Mouse (Mus musculus) telencephalon, adult 2 months (tissue): ENCODE data around the gene Syngap1.

Source experiments
- DNase-seq: peaks from one replicate; pipeline ENCODE4 v3.0.0-alpha.2; 2011; ENCODE audit warnings: low read depth, low spot score

Syngap1 gene

DNA sequence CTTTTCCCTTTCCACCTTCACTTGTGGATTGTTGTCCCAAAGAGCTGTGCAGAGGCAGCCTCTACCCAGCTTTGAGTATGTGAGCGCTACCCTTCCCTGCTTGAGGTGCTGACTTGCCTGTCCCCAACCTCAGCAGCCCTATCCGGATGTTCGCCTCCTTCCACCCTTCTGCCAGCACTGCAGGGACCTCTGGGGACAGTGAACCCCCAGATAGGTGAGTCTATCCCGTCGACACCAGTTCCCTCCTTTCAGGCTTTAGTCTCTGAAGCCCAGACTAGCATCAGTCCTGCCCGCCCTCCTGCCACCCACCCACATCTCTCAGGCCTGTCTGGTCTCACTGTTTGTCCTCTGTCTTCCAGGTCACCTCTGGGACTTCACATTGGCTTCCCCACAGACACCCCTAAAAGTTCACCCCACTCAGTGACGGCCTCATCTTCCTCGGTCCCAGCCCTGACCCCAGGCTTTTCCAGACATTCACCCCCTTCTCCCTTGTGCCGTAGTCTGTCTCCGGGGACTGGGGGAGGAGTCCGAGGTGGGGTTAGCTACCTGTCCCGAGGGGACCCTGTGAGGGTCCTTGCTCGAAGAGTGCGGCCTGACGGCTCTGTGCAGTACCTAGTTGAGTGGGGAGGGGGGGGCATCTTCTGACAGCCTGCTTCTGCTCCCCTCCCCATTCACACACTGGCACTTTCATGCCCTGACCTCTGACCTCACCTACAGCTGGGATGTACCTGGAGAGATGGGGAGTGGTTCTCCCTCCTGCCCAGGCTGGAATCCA is 3.9 kb upstream of the Syngap1 start:
- no peak for DNase-seq

DNA sequence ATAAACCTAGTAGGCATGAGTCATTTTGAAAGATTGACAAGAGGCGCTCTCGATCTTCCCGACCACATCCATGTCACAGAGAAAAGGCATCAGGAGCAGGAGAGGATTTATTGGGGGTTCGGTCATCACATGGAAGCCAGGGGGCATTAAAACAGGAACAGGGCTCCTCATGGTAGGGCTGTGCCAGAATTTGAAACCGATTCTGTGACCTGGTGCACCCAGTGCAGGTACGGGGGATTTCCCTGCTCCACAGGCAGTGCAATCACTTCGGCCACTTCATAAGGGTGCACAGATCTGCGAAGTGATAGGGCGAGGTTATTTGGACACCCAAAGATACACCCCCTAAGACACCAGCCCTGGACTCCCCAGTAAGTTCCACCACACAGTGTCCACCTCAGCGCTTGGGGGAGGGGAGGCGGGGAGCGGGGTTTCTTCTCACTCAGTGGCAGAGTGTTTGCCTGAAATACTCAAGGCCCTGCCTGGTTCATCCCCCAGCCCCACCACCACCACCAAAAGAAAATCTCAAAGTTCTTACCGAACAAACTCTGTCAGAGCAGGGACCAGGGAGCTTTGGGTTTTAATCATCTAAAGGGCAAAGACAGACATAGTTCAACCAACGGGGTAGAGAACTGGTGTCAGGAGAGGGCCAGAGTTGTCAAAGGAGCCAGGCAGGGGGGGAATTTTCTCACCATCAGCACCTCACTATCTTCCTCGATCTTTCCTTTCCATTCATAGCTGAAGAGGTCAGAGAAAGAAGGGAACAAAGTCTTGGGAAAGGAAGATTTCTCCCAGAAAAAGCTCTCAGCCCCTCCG is 3.0 kb upstream of the Syngap1 start:
- no peak for DNase-seq

DNA sequence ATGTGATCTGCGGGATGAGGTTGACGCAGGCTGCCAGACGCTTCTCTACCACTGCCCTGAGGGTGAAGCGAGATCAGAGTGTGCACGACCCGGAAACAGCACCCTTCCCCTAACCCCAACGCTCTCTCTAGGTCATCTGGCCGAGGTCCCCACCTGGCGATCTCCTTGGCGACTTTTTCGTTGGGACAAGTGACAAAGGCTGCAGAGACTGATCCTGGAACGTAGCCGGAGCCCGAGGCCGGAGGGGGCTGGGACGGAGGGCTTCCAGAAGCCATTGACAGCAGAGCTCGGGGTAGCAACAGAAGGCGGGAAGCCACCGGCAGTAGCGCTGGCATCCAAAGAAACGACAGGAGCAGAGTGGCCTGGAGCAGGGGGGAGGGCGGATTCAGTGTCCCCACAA is 2.3 kb upstream of the Syngap1 start:
- DNase-seq: no peak

DNA sequence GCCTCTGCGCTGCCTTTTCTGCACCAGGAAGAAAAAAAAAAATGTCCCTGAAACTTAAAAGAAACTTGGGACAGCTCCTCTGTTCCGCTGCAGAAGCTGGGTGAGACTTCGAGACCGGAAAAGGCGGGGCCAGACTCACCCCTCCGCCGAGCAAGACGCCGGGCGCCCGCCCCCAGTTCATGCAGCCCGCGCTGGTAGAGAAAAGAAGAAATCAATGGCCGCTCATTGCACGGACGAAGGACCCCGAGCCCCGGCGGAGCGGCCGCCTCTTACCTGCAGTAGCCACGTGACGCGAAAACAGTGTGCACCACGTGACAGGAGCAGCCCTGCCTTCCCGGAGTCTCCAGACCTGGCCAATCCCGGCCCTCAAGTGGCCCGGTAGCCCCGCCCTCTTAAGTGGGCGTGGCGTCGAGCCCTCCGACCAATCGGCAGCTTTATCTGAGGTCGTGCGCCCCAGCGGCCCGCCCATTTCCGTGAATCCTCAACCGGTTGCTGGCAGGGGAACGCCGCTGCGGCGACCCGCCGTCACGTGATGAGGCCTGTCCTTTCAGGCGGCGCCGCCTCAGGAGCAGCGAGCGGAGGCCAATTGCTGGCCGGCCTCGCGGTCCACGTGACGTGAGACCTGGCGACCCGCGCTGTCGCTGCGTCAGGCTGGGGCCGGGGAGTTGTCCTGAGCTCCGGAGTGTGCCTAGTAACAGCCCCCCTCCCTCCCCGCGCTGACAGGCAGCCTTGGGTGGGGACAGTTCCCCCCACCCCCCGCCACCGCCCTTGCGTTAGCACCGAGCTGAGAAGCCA is 1.7 kb upstream of the Syngap1 start, which contains the start of gene Cuta:
Gene Cuta, minus strand, starts transcription at position 392 of the 795 bp plus-strand sequence.
- DNase-seq: peak; percentile 99

DNA sequence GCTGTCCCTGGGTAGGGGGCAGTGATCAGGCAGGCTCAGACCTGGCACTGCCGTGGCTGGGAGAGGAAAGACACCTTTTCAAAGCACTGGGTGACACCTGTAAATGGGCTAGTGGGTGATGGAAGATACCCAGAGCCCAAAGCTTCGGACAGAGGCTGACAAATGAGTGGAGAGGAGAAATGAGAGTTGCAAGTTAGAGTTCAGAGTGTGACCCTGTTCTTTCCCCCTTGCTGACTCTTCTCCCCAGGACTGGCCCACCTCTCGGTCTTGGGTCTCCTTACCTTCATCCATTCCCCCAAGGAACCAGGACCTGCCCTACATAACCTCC is 1.1 kb upstream of the Syngap1 start:
- no peak for DNase-seq

DNA sequence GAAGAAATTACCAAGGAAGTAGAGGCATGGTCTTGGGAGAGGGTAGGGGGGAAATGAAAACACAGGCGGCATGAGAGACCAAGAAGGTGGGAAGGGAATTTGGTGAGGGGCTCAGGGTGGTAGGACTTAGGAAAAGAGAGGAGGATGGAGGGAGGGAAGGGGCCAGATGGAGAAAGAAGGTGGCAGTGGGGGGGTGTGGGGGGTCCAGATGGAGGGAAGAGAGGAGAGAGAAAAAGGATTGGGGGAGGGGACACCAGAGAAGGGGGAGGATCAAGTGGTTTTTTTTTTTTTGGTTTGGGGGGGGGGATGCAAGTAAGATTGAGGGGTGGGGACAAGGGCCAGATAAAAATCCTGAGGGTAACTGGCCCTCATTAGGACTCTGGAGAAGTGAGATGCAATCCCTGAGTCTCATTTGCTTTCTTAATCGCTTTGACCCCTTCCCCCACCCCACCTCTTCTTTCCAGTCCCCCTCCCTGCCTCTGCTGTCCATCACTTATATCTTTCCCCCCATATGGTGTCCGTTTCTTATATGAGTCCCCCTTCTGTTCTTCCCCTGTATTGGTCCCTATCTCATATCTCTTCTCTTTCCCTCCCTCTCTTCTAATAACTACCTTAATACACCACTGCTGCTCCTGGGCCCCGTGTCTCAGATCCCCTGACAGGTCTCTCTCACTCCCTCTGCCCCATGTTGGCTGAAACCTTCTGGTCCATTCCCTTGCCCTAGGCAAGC is 953 bp downstream of the Syngap1 start:
- no peak for DNase-seq

DNA sequence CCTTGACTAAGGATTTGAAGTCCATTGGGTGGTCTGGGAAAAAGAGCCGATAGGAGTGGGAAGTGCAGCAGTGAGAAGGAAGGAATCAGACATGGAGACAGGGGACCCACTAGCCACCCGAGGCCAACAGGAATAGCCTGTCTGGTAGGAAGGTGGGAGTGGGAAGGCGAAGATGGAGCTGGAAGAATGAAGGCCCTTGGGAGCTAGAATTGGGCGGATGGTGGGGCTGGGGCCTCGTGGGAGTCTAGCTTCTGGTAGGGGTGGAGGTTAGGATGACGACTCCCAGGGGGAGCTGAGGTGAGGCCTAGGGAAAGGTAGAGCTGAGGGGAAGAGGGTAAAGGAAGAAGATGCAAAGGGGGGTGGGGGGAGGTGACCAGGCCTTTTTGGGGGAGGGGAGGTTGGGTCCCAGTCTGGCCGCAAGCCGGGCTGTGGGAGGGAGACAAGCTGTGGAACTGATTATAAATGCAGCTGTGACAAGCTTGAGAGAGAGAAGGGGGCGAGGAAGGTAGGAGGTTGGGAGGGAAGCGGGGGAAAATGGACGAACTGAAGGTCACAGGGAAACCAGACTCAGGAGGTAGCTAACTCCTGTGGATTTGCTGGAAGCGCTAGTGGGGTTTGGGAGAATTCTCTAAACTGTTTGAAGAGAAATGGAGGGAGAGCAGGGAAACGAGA is 4.9 kb downstream of the Syngap1 start:
- DNase-seq: no peak

DNA sequence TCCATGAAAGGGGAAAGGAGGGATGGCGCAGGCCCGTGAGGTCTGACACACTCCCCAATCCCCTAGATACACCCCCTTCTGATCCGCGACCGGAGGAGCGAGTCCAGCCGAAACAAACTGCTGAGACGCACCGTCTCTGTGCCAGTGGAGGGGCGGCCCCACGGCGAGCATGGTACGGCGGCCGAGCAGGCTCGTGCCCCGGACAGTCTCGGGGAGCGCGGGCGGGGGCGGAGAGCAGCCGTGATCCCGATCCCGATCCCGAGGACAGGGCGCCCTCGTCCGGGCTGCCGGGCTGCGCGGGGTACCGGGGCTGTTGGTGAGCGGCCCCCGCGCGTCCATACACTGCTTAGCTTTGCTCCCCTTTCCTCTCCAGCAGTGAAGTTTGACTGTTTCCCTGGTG is 5.5 kb downstream of the Syngap1 start:
- no peak for DNase-seq

DNA sequence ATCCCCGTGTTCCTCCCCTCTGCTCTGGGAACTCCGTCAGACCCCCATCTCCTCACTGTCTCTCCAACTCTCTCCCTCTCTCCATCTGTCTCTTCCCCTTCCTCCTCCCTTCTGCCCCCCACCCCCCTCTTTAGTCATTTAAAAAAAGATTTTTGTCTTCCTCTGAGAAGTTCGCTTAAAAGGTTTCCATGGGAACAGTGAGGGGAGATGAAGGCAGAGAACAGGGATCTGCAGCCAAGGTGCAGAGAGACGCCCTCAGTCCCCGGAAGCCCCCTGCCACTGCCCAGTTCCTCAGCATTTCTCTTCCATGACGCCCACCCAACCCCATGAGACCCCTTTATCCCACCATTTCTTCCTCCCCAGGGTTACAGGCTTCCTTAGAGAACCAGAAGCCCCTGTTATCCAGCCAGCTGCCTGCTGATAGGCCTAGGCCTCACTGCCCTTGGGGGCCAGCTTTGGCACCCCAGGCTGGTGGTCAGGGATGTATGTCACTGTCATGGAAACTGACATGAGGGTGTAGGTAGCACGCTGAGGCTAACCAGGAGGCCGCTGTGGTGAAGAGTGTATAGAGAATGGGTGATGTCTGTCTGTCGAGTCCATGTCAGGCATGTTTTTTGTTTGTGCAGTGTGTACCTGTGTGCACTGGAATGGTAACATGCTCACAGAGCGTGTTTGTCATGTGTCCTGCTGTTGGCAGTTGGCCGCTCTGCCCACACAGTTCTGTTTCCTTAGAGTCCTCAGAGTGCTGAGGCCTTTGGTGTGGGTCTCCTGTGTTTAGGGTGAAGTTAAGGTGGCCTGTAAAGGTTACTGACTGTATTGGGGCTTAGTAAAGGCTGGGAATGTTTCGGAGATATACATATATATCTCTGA is 6.4 kb downstream of the Syngap1 start:
- DNase-seq: no peak

DNA sequence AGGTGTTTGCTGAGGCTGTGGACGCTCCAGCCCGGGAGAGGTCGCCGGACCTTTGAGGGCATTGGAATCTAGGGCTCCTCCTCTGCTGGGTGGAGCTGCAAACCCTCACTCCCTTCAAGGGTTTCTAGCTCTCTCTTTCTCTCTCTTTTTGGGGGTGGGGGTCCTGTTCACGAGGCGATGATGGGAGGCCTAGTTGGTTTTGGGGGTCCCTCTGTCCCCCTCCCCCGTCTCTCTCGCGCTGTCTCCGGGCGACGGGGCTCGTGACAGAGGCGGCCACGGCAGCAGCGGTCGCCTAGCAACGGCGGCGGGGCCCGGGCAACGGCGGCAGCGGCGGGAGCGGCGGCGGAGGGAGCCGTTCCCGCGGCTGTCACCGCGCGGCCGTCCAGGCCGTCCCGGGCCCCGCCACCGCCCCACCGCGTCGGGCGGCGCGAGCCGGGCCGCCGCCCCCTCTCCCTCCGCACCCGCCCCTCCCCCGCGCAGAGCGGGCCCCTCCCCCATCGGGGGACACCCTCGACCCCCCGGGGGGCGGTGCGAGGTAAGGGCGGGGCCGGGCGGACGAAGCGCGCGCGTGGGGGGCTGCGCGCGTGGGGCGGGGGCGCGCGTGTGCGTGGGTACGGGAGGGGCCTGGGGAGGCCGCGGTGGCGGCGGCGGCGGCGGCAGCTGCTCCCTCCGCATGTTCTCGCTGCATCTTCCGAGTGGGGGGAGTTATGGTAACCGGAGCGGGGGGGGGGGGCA is 7.4 kb downstream of the Syngap1 start:
- no peak for DNase-seq

DNA sequence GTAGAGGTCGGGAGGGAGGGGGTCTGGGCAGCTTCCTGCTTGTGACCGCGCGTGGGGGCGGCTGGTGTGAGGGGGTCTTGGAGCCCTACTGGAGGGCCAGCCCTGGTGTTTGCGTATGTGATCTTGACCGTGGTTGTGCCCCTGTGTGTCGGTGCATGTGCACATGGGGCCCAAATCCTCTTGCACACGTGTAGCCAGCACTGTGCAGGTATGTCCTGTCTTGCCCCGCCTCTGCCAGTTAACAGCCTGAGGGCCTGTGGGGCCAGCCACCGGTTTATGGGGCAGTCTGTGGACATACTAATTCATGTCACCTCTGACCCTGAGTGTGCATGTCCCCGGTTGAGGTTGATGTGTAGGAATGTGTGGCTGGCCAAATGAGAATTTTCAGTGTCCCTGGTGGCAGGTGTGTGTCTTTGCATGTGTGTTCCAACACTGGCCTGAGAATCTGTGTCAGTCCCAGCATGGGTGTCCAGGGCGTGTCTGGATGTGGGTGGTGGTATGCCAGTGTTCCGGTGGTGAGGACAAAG is 8.1 kb downstream of the Syngap1 start:
- no peak for DNase-seq

DNA sequence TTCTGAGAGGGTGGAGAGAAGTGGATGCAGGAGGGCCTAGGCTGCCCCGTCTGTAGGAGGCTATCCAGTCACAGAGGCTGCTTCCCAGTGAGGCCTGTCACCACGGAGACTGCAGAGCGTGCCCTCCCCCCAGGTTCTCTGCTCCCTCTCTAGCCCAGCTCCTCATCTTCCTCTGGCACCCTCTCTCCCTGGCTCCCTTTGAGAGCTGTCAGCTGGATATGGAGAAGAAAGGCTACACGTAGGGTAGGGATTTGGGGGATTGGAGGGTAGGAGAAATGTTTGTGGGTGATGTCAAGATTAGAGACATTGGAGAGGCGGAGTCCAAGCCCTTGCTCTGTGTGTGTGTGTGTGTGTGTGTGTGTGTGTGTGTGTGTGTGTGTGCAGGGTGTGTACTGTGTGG is 8.8 kb downstream of the Syngap1 start:
- no peak for DNase-seq

DNA sequence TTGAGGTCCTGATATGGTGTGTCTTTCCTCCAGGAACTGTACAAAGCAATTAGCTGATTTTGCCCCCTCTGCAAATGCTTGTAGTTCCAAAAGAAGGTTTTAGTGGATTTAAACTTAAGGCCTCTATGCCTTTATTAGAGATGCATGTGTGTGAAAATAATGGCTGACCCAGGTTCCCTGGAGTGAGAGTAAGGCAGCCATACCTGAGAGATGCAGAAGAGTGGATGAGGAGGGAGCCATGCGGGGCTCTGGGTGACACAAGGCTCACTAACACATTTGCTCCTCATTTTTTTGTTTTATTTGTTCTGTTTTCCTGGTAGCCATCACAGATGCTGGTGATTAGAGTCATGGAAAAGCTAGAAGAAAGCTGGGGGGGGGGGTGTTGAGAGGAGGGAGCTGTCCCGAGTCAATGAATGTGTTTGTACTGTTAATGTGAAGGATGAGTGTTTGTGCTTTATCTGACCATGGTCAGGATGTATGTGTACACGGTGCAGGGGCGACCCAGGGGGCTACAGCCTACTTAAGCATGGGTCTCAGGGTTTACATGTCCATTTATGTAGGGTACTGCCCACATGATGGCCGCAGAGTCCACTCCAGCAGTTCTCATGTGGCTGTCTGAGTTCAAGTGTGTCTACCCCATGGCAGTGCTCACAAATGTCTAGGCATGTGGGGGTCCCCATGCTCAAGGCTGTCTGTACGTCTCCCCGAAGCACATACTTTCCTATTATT is 9.7 kb downstream of the Syngap1 start:
- no peak for DNase-seq

DNA sequence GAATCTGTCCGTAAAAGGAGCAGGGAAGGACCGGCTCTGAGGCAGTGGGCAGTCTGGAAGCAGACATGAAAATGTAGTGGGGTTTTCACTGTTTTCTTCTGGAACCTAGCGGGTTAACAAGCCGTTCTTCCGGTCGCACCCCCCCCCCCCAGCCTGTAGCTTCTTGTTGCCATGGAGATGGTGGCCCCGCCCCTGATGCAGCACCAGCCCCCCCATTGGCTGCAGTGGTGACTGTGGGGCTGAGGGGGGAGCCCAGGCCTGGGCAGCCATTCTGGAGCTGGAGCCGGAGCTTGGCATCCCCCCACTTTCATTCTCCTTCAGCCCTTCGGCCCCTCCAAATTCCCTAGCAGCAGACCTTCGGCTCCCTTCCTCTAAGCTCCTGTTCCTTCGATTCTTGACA is 10.4 kb downstream of the Syngap1 start:
- DNase-seq: no peak

DNA sequence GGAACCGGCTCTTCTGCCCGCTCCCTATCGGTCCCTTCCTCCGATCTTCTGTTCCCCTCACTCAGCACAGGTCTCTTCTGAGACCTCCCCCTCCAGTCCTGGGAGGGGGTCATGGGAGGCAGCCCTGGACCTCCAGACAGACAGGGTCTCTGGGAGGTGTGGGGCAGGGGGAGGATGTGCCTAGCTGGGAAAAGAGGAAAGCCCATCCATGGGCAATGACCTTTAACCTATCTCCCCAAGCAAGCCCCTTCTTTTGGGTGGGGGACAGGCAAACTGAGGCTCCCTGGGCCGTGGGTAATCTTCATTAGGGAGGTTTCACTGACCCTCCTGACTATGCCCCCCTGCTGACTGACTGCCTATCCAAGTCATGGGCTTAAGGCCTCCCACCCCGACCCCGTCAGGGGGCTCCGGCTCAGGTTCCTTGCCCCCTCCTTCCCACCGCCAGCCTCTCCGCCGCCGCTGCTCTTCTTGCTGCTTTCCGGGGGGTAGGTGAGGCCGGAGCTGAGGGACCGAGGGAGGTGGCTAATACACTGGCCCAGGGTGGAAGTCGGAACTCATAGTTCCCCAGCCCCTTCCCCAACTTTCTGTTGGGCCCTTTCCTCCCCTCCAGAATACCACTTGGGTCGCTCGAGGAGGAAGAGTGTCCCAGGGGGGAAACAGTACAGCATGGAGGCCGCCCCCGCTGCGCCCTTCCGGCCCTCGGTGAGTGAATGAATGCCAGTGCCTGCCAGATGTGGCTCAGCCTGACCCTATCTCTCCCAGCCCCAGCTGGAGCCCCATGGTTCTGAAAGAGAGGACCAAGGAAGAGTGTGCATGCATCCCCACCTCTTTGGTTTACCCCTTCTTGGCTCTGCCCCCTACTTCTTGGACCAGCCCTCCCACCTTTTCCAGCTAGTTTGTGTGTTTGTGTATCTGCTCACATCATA is 11.2 kb downstream of the Syngap1 start:
- DNase-seq: no peak

DNA sequence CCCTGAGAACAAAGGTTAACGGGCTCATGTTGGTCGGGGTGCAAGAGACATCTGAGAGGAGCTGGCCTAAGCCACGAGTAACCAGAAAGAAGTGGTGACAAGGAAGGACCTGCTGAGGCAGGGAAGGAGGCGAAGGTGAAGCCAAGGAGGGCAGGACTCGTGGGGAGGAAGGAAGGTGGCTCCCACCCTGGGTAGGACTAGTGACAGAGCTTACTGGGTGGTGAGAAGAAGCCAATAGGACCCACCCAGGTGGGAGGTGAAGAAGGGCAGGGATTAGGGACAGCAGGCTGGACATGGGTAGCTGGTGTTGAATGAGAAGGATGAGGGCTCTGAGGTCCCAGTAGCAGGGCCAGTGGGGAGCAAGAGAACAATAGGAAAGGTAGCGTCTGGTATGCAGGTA is 12.1 kb downstream of the Syngap1 start:
- no peak for DNase-seq

DNA sequence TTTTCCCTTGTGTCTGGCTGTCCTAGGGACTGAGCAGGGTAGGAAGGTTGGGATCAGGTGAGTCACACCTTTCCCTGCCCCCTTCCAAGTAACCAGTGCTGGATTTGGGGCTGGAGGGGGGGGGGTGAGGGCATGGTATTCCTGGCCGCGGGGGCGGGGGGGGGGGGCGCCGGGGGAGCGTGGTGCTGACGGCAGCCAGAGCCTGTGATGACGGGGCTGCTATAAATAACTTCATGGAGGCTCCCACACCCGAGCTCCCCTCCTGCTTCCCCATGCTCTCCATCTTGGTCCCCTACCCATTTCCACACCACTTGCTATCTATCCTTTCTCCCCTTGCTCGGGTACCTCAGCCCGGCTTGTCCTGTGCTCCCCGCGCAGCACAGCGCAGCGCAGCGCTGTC is 12.7 kb downstream of the Syngap1 start:
- DNase-seq: no peak
